Comparison of ENCODE assay signal across 9 mouse cellular contexts in genomic region chr19:46455032-46455431, GRCm38 (mm10). TPM values are rescaled to one million over a fixed set of nuclear protein-coding genes. Genes with fewer than 3 reads are reported as not detected.
DNase-seq lines count a peak whose midpoint lies in the region; ATAC-seq lines count a peak whose summit lies in the region.
"Had no signal": no experiment of that assay in that cellular context is flagged by ENCODE, and none has a peak within 500 bp of the region (broad histone marks: within the 10 kb centered on the region; RNA-seq: fewer than 3 reads in every experiment).

No protein-coding gene starts in this region.

- 9% methylated on average over 1 of the region's 1 CpGs for WGBS in heart, embryonic 15.5 days

- no peaks in the 10 kb centered on the region for H3K27me3 ChIP-seq in heart, embryonic 15.5 days
- H3K27me3 ChIP-seq: neural tube, embryonic 12.5 days had no signal

- no peaks in the 10 kb centered on the region for H3K9me3 ChIP-seq in heart, embryonic 15.5 days (replicated peaks)
- H3K9me3 ChIP-seq: neural tube, embryonic 12.5 days had no signal

- peak overlapping the region; percentile 9; the same call in 1 of the 2 replicates for H3K9ac ChIP-seq in heart, embryonic 15.5 days
- H3K9ac ChIP-seq: neural tube, embryonic 12.5 days had no signal

- 0 out of 2 replicates have a peak, but pooled peaks cover 3% of the 10 kb centered on the region for H3K36me3 ChIP-seq in heart, embryonic 15.5 days

- H3K4me2 ChIP-seq in heart, embryonic 15.5 days = peak overlapping the region; percentile 23
- H3K4me2 ChIP-seq: neural tube, embryonic 12.5 days had no signal

- H3K4me1 ChIP-seq in heart, embryonic 15.5 days (replicated peaks) = peaks cover 80% of the 10 kb centered on the region

- no peak overlapping the region for H3K4me3 ChIP-seq in heart, embryonic 15.5 days
- H3K4me3 ChIP-seq: neural tube, embryonic 12.5 days had no signal

- ATAC-seq in heart, embryonic 15.5 days (replicated peaks; ENCODE audit: insufficient number of reproducible peaks, insufficient read depth, low FRiP score, low read depth) = peak; percentile 68

- DNase-seq in spleen, postnatal 4 days (ENCODE audit: low spot score in 2 of 2) = peak; percentile 67 to 78
- no peak for DNase-seq in spleen, adult 18-20 months
- DNase-seq in kidney, postnatal 14 days = peak; percentile 75
- peak; percentile 76 to 90 for DNase-seq in lung, postnatal 4 days
- no peak for DNase-seq in frontal cortex, adult 2 months (ENCODE audit: extremely low spot score in 1 of 2, low spot score in 1 of 2)
- no peak for DNase-seq in cerebellum, adult 9-11 months
- DNase-seq in urinary bladder, postnatal 14 days (ENCODE audit: low spot score) = no peak

- peak overlapping the region; percentile 90 for H3K27ac ChIP-seq in heart, embryonic 15.5 days
- H3K27ac ChIP-seq: neural tube, embryonic 12.5 days had no signal

RNA-seq across cellular contexts. Expression of gene Trim8, which starts 46.5 kb away (rescaled TPM):
- polyA plus RNA-seq in heart, embryonic 15.5 days (2015; fragmentation: Nextera tagmentation; extraction: Ambion mirVana) = 15.9 and 19.2 TPM in 2 replicates
- polyA plus RNA-seq in frontal cortex, adult 2 months (2012; rRNA removed) = 58.6 and 60.6 TPM in 2 replicates

RNA-seq across cellular contexts. Expression of gene Sufu, which starts 58.3 kb away (rescaled TPM):
- polyA plus RNA-seq in heart, embryonic 15.5 days (2015; fragmentation: Nextera tagmentation; extraction: Ambion mirVana) = 15.2 and 20.6 TPM in 2 replicates
- 10.5 and 12.4 TPM in 2 replicates for polyA plus RNA-seq in frontal cortex, adult 2 months (2012; rRNA removed)

RNA-seq across cellular contexts. Expression of gene Actr1a, which starts 59.5 kb away (rescaled TPM):
- polyA plus RNA-seq in heart, embryonic 15.5 days (2015; fragmentation: Nextera tagmentation; extraction: Ambion mirVana) = 103 and 122 TPM in 2 replicates
- 173 and 175 TPM in 2 replicates for polyA plus RNA-seq in frontal cortex, adult 2 months (2012; rRNA removed)

Comparison
In these comparisons a context has a peak if more than half of its experiments do, and no peak if none do; other contexts are left out.
1. DNase-seq: peak in spleen, postnatal 4 days (2 of 2), kidney, postnatal 14 days (single experiment) and lung, postnatal 4 days (2 of 2); none in spleen, adult 18-20 months (0 of 2), frontal cortex, adult 2 months (0 of 2), cerebellum, adult 9-11 months (single experiment) and urinary bladder, postnatal 14 days (single experiment).